Mouse (Mus musculus): Measurements from ENCODE around the gene Mansc4. TPM values are rescaled to one million over a fixed set of nuclear protein-coding genes. Genes with fewer than 3 reads are reported as not detected.
A peak's percentile ranks its signal among the peaks of the same experiment; 100 is the strongest.

The Mansc4 gene
- polyA plus RNA-seq, 2 experiments from 2014 or later: 1.4 to 1.6 TPM

DNA sequence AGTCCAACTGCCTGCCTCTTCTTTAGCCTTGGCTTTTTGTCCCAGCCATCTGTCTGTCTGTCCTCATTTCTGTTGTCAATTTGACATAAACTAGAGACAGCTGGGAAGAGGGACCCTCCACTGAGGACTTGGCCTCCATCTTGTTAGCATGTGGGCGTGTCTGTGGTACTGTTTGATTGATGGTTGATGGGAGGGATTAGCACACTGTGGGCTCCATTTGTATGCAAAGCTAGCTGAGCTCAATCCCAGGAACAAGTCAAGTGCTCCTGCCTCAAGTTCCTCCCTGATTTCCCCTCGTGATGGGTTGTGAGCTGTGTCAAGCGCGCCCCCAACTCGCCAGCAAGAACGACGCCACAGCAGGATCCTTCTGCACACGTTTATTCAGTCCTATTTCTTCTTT lies 10.0 kb downstream of the Mansc4 start:
- ATAC-seq: no peak

DNA sequence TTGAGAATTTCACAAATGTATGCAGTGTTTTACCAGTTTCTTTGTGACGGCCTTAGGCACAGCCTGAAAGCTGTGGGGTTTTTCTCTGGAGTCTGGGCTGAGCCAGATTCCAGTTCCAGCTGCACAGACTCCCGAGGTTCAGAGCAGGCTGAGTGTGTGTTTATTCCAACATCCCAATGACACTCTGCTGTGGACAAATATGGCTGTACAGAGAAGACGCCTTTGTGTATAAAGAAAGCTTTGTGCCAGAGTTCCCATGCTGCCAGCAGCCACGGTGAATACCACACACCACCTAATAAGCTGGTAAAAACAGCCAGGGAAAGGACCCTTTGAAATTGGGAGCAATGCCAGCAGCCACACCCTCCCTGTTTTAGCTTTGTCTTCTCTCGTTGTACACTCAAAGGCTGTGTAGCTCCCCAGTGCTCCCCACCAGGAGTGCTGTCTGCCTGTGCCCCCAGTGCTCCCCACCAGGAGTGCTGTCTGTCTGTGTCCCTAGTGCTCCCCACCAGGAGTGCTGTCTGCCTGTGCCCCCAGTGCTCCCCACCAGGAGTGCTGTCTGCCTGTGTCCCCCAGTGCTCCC lies 10.9 kb downstream of the Mansc4 start:
- no peak for ATAC-seq

DNA sequence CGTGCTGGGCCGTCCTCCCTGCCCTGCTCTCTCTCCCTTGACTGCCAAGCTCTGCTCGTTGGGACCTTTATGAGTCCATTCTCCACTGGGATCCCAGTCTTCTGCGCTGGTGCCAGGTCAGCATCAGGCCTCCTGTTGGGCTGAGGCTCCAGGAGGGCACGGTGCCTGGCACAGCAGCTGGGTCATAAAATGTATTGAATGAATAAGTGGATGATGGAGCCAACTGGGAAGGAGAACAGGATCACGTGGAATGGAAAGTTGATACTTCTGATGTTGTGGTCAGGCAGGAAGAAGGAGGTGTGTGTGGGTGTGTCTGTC lies 21.9 kb downstream of the Mansc4 start:
- ATAC-seq: no peak

DNA sequence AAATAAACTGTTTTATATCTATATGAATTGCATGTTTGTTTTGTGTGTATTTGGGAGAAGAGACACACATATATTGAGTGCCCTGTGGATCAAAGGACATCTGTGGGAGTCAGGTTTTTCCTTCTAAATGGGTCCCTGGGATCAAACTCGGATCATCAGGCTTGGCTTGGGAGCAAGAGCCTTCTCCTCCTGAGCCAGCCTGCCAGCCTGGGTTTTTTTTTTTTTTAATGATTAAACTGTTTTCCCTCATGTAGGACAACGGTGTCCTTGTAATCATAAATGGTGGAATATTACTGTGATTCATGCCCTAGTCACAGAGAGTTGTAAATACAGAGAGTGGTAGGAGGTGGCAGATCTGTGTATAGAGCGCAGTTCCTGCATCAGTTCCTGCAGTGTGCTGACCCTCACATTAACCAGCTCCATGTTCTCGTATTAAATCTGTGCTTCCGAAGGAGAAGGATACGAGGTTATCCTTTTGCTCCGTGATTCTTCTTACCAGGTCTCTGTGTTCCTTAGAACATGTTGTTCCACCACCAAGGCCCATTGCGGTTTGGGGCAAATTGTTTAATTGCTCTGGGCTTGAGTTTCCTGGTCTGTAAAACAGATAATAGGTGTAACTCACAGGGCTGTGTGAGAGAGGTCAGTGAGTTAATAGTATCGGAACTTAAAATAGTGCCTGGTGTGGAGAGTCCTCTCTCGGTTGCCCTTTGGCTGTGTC lies 22.4 kb downstream of the Mansc4 start:
- ATAC-seq: no peak

- no peak for ATAC-seq
Observed at GRCm38 (mm10) chr6:147062694-147063093, 24.1 kb downstream of the Mansc4 start.

DNA sequence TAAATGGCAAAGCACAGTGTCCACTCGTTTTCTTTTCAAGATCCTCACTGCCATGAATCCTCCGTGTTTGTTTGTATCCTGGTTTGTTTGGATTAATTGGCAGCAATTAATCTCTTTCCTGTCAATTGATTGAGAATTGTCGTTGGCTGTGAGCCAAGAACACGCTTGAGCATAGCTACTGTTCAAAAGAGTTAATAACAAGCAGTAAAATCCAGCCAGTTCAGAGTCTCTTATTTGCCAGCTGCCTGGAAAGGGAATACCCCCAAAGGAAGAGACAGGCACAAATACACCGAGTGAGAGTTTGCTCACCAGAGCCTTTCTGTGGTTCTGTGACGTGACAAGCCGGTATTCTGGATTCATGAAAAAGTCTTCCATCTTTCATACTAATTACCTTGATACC lies 24.8 kb downstream of the Mansc4 start:
- ATAC-seq: no peak

DNA sequence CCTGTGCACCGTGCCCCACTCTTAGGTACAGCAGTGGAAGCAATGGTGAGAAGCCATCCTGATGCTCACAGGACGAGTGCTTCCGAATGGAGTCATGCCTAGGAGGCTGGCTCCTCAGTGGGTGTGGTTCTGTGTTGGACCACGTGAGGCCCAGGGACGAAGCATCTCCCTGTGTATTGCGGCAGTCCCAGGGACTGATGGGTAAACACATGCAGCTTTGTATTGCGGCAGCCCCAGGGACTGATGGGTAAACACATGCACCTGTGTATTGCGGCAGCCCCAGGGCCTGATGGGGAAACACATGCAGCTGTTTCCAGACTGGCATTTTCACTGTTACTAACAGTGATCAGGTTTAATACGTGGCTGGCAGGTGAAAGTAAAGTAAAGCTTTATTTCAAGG lies 25.2 kb downstream of the Mansc4 start:
- ATAC-seq: no peak

GRCm38 (mm10) chr6:147059326-147059725 lies 27.5 kb downstream of the Mansc4 start:
- no peak for ATAC-seq

- no peak for ATAC-seq
Observed at GRCm38 (mm10) chr6:147055374-147055977, 31.4 kb downstream of the Mansc4 start.

DNA sequence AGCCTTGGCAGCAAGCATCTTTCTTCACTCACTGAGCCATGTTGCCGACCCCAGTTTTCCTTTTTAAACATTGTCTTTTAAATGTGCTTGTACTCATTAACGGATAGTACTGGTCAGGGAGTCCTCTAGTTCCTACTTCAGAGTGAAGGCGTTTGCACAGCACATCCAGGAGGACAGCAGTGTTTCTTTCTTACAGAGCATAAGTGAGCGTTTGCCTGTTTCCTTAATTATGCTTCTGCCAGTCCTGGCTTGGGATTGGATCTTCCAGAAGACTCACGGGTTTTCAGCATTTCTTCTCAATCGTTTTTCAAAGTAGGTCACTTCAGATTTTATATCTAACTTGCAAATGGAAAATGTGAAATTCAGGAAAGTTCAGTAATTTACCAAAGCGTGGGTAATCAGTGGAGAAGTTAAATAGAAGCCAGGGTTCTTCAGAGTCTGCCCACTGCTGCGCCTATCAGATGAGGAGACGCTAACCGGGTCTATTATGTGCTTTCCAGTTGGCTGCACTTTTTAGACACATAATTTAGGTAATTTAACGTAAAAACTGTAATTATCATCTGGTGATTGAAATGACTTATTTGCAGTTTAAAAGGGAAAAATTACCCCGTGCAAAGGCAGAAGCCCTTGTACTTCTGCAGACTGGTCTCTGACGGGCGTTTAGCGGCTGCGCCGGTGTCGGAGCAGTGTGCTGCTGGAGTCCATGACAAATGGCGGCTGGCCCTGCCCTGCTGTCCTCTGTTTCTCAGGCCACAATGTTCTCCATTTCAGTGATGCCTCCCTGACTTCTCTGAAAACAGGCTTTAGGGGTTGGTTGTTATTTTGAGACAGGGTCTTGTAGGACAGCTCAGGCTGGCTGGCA lies 32.8 kb downstream of the Mansc4 start:
- no peak for ATAC-seq

DNA sequence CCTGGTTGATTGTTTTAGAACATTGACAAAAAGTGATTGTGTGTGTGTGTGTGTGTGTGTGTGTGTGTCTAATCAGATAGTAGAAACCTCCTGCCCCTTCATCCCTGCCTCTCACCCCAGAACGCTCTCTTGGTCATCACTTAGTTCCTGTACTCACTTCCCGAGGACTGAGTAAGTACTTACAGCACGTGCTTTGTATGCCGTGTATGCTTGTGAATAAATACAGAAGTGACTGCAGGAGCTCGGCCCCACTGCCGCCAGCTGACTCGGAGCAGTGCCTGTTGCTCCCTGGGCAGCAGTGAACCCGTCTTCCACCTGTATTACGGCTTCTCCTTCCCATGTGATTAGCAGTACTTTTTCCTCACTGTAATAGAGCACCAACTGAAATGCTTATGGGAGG lies 34.4 kb downstream of the Mansc4 start:
- ATAC-seq: no peak

- ATAC-seq: no peak
Observed at GRCm38 (mm10) chr6:147051666-147052065, 35.2 kb downstream of the Mansc4 start.

GRCm38 (mm10) chr6:147049239-147049805 lies 37.5 kb downstream of the Mansc4 start:
- ATAC-seq: no peak

GRCm38 (mm10) chr6:147043633-147044032 lies 43.2 kb downstream of the Mansc4 start:
- ATAC-seq: no peak

DNA sequence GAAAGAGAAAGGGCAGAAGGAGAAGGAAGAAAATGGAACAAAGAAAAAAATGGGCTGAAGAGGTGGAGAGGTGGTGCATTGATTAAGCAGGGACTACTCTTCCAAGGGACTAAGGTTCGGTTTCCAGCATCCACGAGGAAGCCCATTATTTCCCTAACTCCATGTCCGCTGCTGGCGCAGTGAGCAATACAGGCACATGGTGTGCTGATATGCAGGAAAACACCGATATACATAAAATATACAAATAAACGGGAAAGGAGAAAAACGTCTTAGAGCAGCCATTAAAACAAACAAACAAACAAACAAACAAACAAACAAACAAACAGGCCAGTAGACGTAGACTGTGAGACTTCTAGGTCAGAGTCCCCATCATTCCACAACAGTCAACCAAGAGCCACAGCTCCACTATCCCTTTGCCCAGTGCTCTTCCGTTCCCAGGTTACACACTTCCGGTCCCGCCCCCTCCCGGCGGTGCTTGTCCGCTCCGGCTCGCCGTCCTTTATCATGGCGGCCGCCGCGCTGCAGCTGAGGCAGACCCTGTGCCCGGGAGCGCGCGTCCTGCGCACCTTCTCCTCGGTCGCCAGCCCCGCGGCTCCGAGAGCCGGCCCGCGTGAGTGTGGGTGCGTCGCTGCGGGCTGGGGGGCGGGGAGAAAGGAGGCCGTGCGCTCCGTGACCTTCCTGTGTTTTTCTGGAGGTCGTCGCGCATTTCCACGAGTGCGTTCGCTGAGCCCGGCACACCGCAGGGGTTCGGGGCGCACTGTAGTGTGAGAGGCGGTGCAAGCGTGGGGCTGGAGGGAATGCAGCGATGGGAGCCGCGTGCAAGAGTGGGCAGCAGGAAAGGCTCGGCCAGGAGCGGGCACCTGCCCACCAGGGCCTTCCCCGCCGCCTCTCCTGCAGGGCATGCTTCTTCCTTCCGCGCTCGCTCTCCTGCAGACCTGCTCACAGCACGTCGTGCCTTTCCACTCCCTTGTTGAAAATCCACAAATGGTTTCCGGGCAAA lies 44.2 kb downstream of the Mansc4 start, which contains the start of gene Mrps35:
Gene Mrps35, plus strand, starts transcription at position 474 of the 1,000 bp plus-strand sequence.
- ATAC-seq: peak; percentile 96

DNA sequence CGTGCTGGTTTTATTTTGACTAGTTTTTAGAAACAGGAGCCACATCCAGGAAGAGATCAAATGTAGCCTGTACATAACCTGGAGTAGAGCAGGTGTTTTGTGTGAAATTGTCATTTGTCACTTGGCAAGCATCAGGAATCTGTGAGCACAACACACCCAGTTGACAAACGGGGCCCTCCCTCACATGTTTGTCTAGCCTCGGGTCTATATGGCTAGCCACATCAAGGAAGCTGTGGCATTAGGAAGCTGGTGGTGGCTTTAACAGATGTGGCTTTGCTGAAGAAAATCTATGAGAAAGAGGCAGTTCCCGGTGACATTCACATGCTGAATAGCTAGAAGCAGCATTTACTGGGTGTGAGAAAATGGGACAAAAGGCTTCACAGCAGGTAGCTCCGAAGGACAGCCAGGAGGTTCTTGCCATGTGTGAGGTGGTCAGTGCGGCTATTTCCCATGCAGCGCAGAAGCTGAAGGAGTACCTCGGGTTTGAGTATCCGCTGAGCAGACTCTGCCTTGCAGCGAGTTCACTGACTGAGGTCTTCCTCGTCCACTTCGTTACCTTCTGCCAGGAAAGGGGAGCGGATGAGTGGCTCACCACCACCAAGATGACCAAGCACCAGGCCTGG lies 54.4 kb downstream of the Mansc4 start, which contains the start of gene Rep15:
Gene Rep15, plus strand, starts transcription at position 282 of the 623 bp plus-strand sequence.
- ATAC-seq: no peak

DNA sequence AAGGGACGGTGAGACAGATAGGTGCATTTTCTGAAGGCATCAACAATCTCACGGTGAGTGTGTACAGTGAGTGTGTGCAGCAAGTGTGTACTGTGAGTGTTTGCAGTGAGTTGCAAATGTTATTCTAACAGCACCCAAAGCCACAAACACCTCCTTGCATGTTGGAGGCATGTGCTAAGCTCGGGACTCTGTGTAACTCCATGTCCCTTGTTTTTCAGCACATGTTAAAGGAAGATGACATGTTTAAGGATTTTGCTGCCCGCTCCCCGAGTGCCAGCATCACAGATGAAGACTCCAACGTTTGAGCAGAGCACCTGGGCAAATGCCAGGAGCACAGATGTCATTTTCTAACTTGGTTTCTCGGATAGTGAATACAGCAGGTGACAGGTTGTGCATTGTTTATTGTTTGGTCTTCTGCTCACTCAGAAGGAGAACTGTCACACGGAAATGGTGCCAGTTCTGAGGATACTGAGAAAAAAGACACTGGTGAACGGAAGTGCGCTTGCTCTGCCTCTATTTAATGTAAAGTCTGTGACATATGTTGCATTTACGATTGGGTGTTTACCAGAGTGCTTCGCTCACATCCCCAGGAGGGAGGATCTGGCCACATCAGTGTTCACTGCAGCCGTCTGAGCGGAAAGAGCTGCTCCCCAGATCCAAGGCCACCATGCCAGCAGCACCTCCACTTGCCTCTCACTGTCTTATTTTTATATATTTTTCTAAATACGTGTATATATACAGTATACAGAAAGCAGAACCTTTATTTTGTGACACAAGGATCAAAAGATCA lies 56.5 kb downstream of the Mansc4 start:
- no peak for ATAC-seq

GRCm38 (mm10) chr6:147029591-147029990 lies 57.2 kb downstream of the Mansc4 start:
- no peak for ATAC-seq

- no peak for ATAC-seq
Observed at GRCm38 (mm10) chr6:147028396-147028795, 58.4 kb downstream of the Mansc4 start.
